Mouse (Mus musculus) E14TG2a.4 (cell line): ENCODE results near the gene Kif16b.

ENCODE experiments used
- CTCF ChIP-seq: conservative IDR thresholded peaks from 2 replicates; pipeline ENCODE4 v1.5.1; 2014; ENCODE audit warnings: low read length
- NANOG ChIP-seq: IDR thresholded peaks from 2 replicates; pipeline ENCODE4 v1.6.1; 2014; ENCODE audit warnings: borderline replicate concordance, low read length, mixed read lengths
- POU5F1 ChIP-seq: IDR thresholded peaks from 2 replicates; pipeline ENCODE4 v1.6.1; 2014; ENCODE audit warnings: low read length, borderline replicate concordance

DNA sequence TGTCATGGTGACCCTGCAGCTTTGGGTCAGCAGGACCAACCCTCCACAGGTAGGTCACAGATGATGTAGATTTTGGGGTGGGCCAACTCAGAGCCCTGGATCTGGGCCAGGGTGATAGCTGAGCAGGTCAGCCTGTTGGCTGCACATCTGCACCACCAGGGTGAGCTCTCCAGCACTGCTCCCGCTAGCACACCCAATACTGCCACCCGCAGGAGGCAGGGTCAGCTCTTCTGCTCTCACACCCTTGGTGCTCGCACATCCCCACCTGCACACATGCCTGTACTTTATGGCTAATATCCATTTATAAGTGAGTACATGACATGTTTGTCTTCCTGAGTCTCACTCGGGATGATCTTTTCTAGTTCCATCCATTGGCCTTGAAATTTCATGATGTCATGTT is 296.6 kb downstream of the Kif16b start:
- TF ChIP-seq CTCF: no peak; the same call in 1 of the 2 replicates
- TF ChIP-seq POU5F1: no peak
- TF ChIP-seq NANOG: no peak
